Mouse (Mus musculus): ENCODE measurements around the gene Pdk2. TPM values are rescaled to one million over a fixed set of nuclear protein-coding genes. Genes with fewer than 3 reads are reported as not detected.

Gene Pdk2
- total RNA-seq, 1 experiment from 2014 or later = 2.9 TPM

Other genes starting within 250 kb of the Pdk2 start
- gene Col1a1, start 105.1 kb downstream of the Pdk2 start, total RNA-seq (2017) = not detected in 2 replicates
- not detected in 2 replicates for gene Hils1, start 73.8 kb downstream of the Pdk2 start, total RNA-seq (2017)
- gene Sgca, start 65.0 kb downstream of the Pdk2 start, total RNA-seq (2017) = not detected in 2 replicates
- 118 and 120 TPM in 2 replicates for gene Ppp1r9b, start 50.3 kb downstream of the Pdk2 start, total RNA-seq (2017)
- 0.81 and 3.1 TPM in 2 replicates for gene Samd14, start 31.5 kb downstream of the Pdk2 start, total RNA-seq (2017)
- gene Itga3, start 35.4 kb upstream of the Pdk2 start, total RNA-seq (2017) = 0.23 and 1.2 TPM in 2 replicates
- not detected in 2 replicates for gene Dlx3, start 78.8 kb upstream of the Pdk2 start, total RNA-seq (2017)
- gene Dlx4, start 104.9 kb upstream of the Pdk2 start, total RNA-seq (2017) = not detected in 2 replicates
- 0.86 TPM in 1 of 2 replicates, not detected in the other for gene Tac4, start 220.2 kb upstream of the Pdk2 start, total RNA-seq (2017)

Data from neutrophil, adult 5-6 weeks (primary cell).